Mouse (Mus musculus): ENCODE results near the gene Slc26a10.
A peak's percentile ranks its signal among the peaks of the same experiment; 100 is the strongest.
"Not testable (repeated sequence)": the region's sequence is repeated elsewhere in the genome, so short reads cannot be mapped to it uniquely, and the experiment has no call there.

Slc26a10 gene

DNA sequence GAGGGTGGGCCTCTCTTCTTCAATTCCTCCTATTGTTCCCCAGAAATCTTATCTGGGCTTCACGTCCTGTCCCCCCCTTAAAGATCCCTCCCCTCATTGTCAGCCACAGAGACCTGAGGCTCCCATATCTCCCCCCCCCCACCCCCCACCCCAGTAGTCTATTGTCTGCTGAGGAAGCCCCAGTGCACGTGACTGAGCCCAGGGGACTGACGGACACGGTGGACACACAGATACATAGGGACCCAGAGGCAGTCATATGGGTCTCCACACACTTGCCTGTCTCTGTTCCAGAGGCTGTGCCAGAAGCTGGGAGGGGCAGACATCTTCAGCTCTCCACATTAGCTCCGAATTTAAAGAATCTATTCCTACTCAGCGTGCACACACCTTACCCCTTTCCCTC, 1.1 kb upstream of the Slc26a10 start:
- DNase-seq (ENCODE audit: low spot score) = no peak

DNA sequence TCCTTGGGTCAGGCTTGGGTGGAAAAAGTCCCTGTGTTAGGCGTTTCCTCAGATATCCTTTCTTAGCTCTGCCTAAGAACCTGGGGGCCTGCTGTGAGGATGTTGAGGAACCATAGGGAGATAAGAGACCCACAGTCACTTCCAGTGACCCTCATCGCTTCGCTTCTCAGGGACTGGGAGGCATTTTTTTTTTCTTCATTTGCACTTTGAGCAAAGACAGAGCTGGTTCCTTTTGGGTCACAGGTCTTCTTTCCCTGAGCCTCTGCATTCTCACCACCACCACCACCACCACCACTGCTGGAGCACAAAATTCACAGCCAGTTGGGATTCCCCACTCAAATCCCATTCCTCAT, 226 bp upstream of the Slc26a10 start:
- DNase-seq (ENCODE audit: low spot score) = no peak

DNA sequence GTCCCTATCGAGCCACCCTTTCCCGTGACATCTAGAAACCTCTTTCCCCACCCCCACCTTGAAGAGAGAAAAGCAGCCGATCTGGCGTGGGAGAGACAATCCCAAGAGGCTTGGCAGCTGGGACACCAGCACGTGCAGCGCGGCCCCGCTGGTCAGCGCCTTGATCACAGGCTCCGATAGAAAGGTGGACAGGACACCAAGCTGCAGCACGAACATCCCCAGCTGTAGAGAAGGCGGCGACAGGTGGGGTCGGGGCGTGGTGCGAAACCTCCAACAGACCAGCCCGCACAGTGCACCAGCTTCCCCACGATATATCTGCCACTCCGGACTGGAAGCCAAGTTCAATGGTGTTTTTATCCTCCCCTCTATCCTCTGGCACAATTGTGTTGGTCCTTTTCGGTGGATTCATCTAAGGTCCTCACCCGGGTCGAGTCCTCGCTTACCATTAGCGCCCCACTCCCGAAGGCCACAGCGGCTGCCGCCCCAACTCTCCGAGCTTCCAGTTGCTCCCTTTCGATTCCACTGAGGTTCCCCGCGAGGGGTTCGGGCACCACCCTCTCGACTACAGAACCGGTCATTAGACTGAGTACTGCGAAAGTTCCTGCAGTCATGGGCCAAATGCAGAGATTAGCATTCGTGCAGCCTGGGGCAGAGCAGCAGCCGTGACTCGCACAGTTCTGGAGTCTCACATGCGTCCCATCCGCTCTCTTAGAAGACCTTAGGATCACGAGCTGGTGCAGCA, 2.0 kb downstream of the Slc26a10 start:
- DNase-seq (ENCODE audit: low spot score) = peak; percentile 15

DNA sequence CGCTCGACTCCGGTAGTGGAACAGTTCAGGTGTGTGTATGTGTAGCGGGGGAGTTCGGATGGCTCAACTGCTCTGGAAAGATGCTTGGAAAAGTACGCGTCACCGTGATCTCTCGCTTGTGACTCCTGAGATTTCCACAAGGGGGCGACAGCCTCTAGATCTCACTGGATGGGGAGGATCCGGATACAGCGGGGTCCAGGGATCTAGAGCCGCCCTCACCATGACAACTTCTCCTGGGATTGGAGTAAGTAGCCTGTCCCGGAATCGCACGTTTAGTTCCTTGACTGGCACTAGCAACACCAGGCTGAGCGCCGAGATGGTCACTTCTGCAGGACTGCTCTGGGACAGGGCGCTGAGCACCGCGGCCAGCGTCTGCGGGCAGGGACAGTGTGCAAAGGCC, 2.7 kb downstream of the Slc26a10 start:
- DNase-seq (ENCODE audit: low spot score) = peak; percentile 79

DNA sequence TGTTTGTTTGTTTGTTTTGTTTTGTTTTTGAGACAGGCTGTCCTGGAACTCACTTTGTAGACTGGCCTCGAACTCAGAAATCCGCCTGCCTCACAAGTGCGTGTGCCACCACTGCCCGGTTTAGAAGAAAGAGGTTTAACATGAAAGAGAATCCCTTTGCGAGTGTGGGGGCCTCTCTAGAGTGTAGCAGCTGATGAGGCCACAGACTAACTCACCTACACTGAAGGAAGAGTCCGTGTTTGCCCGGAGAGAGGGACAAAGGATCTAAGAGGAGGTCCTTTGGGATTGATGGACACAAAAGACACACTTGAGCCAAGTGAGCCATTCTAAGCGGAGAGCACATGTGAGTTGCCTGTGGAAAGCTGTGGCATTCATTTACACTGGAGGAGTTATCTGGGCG, 3.2 kb downstream of the Slc26a10 start:
- no peak for DNase-seq (ENCODE audit: low spot score)

DNA sequence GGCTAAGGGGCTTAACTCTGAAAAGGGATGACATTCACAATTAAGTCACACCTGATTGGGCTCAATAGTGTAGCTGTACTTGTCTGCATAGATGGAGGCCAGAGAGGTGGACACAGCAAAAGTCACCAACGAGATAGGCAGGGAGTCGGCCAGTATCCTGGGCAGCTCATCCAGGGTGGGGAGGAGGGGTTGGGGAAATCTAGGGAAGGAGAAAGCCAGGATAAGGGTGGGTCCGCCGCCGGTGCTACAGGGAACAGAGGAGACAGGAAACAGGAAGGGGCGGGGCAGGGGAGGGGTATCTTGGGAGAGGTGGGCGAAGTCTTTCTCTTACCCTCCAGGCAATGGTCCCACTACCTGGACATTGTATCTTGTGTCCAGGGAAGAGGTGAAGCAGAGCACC, 3.7 kb downstream of the Slc26a10 start:
- no peak for DNase-seq (ENCODE audit: low spot score)

DNA sequence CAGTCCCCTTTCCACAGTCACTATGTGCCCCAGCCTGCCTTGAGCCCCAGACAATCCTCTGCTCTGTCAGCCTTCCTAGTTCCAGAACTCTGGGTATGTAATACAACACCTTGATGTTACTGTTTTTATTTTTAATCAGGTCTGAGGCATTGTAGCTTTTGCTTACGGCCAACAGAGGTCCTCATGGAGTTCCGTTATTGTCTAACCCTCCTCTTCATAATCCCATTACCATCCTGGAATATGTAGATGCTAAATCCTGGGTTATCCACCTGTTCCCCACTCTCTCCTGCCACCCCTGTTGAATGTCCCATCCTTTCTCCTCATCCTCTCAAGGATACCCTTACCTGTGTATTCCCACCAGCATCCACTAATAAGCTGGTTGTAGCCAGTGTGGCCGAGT, 4.2 kb downstream of the Slc26a10 start:
- DNase-seq (ENCODE audit: low spot score) = no peak

DNA sequence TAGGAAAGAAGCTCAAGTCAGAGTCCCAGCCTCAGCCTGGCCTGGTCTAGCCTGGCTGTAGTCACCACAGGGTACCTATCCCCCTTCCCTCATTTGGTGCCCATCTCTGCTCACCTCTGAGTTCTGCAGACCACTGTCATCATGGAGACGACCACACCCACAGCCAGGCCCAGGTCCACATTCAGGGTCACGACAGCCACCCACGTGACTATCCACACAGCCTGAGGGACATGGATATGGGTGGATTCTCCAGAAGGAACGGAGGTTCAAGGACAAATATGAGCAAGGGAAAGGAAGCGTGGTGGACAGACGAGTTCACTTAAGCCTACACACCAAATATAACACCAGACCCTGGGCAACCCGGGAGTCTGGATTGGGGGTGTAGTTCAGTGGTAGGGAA, 6.3 kb downstream of the Slc26a10 start:
- no peak for DNase-seq (ENCODE audit: low spot score)

DNA sequence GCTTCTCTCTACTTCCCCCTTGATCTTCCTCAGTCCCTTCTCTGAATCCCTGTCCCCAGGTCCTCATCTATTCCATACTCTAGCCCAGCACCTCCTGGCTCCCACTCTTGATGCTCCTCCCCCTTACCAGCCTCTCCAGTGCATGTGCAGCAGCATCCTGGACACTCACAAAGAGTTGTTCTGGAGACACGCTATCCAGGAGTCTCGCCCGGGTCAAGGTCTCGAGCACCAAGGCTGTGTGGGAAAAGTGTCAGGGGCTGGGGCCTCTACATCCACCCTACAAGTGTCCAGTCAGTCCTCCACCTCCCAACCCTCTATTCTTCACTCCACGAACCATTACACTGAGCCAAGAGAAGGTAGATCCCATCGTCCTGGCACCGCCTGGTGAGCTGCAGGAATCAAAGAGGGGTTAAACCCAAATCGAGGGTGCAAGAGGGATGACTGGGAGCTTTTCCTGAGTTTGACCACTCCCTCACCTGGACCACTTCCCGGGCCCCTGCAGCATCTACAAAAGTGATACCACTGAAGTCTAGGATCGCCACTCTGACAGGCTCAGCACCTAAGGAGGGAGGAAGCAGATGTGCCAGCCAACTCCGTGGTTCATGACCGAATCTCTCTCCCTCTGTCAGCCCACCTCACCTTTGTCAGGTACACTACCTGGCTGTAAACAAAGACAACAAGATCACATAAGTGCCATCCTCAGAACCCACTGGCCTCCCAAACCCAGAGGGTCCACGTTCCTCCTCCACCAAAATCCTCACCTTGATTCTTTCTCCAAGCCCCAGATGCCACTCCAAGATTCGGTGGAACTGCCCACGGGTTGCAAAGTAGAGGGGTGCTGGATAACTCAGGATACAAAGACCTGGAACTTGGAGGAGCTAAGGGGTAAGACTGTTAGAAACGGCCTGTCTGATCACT, 7.0 kb downstream of the Slc26a10 start:
- DNase-seq (ENCODE audit: low spot score) = no peak

DNA sequence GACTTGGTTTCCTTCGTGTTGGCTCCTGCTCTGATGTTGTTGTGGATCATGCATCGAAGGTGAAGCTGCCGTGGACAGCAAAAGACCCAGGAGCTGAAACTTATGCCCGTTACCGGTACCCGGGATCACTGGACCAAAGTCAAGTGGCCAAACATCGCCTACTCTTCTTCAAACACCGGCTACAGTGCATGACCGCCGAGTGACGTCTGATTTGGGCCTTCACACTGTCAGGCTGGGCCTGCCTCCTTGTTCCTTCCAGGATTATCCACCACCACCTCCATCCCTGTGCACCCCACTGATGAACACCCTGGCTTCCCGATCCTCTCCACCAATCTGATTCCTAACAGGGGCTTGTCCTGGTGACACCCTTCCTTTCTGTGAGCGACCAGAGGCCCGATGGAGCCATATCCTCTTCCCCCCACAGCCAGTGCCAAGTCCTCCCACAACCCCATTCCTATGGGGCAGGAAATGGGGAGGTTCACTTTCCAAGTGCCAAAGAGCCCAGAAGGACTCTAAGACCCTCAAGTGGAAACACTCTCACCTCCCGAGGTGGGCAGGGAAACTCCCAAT, 8.7 kb downstream of the Slc26a10 start:
- DNase-seq (ENCODE audit: low spot score) = no peak

DNA sequence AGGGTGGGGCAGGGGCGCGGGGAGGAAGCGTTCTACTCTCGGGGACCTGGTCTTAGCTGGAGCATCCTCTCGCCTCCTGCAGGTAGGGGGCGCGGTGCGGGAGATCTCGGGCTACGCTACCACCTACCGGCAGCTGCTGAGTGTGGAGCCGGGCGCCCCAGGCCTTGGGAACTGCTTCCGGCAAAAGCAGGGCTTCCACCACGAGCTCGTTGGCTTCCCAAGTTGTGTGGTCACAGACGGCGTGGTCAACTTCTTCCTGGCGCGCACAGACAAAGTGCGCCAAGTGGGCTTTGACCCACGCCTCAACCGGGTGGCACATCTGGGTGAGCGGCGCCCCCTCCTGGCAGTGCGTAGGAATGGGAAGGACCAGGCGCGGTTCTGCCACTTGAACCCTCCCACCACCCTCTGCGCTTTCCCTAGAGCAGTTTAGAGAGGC, 9.6 kb downstream of the Slc26a10 start:
- DNase-seq (ENCODE audit: low spot score) = peak; percentile 62

DNA sequence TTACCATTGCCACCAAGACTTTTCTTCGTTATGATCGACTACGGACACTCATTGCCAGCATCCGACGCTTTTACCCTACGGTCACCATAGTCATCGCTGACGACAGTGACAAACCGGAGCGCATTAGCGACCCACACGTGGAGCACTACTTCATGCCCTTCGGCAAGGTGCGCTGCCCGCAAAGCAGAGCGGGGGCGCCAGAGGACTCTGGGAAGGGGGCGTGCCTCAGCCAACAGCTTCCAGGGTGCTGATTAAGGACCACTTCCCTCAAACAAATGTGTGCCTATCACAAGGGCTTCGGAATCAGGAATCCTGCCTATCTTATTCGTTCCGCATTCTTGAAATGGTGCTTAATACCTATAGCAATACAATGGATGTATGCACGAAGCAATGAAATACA, 10.4 kb downstream of the Slc26a10 start:
- peak; percentile 23 for DNase-seq (ENCODE audit: low spot score)

DNA sequence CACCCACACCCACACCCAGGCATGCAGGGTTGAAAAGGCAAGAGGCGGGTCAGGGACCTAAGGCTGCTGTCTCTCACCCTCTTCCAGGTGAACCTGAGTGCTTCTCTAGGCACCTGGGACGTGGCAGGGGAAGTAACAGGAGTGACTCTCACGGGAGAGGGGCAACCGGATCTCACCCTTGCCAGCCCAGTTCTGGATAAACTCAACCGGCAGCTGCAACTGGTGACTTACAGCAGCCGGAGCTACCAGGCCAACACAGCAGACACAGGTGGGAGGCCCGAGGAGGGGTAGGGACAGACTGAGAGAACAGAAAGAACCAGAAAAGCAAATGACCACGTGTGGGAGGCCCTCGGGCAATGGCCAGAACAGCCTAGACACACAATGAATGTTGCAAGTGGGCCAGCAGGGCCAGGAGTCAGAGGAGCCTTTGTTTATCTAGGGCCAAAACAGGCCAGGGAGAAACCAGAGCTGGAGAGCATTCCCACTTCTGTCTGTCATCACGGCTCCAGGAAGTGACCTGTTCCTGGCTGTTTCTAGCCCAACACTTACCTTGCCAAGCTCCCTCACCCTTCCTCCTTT, 12.7 kb downstream of the Slc26a10 start:
- DNase-seq (ENCODE audit: low spot score) = peak; percentile 24

DNA sequence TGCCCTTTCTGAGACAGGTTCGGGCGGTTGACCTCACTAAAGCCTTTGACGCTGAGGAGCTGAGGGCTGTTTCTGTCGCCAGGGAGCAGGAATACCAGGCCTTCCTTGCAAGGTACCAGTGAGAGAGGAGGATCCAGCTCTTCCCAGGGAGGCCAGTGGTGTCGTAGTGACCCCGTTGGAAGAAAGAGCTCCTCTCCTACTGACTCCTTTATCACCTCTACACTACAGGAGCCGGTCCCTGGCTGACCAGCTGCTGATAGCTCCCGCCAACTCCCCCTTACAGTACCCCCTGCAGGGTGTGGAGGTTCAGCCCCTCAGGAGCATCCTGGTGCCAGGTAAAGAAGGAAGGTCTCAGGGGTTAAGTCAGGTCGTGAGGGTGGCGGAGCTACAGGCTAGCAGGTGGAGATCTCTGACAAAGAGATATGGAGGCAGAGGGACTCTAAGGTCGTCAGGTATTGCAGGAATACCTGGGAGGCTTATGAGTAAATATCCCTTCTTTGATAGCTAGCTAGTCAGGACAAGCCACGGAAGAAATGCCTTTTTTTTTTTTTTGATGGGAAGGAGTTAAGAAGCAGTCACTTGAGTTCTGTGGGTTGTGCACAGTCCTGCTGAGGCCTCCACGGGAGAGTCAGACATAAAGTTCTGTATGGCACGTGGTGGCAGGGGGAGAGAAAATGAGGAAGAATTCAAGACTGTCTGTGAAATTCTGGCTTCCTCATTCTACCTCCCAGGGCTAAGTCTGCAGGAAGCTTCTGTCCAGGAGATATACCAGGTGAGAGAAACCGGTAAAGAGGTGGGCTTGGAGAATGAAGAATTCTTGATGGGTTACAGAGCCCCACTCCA, 13.5 kb downstream of the Slc26a10 start:
- peak; percentile 6 for DNase-seq (ENCODE audit: low spot score)

DNA sequence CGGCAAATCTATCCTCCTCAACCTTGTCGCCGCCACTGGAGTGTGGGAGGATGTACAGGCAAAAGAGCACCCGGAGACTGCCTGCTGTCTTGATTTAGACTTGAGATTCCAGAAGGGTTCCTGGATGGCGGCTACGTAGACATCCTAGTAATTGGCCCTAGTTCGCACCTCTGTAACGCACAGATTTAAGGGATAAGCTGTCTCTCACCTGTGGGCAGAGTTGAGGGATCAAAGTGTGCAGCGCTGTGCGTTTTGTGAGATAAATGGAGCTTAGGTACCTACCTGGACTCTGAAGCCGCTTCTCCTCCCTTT, 14.1 kb downstream of the Slc26a10 start:
- no peak for DNase-seq (ENCODE audit: low spot score)

DNA sequence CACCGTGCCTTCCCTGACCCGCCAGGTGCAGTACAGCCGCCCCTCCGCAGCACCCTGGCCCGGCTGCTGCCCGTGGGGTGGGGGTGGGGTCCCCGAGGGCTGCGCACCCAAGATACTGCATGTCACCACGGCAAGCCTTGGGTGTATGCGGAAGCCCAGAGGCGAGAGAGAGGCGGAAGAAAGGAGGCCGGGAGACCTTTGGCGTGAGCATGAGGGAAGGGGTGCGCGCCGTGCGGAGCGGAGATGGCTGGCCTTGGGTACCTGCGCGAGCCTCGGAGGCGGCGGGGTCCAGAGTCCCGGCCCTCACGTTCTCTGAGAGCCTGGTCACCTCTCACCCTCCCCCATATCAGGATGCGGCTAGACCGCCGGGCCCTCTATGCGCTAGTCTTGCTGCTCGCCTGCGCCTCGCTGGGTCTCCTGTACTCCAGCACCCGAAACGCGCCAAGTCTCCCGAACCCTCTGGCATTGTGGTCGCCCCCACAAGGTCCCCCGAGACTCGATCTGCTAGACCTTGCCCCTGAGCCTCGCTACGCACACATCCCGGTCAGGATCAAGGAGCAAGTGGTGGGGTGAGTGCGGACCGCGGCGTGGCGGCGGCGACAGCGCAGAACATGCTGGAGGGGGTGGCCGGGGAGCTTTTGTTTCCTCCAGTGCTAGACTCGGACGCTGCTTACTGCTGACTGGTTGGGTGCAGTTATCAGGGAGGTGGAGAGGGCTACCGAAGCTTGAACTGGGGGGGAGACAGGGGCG, 14.6 kb downstream of the Slc26a10 start:
- DNase-seq (ENCODE audit: low spot score) = peak; percentile 49

DNA sequence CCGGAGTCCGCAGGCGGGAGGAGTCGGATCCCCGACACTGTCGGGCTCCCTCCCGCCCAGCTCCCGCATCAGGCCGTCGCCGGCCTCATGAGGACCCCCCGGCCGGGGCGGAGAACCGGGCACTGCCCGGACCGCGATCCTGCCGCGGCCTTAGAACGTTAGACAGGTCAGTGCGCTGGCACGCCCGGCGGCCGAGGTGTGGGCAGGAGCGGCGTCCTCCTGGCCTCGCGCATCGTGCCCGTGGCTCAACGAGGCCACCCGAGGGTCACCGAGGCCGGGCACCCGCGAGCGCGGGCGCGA, 15.1 kb downstream of the Slc26a10 start:
- DNase-seq (ENCODE audit: low spot score) = no peak

DNA sequence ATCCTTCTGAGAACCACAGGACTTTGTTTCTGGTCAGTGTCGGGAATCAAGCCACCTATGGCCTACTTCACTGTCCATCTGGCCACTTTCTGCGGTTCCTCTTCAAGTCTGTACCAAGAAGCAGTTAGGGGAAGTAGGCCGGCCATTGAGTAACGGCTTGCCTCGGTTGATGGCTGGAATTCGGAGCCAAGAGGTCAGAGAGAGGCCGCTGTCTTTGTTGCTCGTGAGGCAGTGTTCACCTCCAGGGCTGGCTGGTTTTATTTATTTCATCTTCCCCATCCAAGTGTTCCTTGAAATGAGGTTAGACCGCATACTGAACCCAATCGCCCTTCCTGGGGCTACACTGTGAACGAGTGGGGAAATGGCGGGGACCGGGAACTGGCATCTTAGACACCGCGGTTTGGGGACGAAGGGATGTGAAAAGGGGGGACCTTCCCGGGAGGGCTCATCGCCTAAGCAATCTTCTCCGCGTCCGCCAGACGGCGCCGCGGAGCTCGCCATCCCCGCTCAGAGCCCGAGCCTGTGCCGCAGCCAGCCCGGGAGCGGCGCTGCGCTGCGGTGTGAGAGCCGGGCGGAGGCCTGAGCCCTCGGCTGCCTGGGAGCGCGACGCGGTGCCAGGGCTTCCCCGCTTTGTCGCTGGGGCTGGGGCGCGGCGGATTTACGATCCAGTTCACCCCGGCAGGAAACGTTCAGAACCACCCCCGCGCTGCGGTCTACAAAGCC, 15.7 kb downstream of the Slc26a10 start, which contains the start of gene B4galnt1:
Gene B4galnt1 (plus strand): TSS at position 595 of the 723 bp plus-strand sequence.
- DNase-seq (ENCODE audit: low spot score) = peak; percentile 80

DNA sequence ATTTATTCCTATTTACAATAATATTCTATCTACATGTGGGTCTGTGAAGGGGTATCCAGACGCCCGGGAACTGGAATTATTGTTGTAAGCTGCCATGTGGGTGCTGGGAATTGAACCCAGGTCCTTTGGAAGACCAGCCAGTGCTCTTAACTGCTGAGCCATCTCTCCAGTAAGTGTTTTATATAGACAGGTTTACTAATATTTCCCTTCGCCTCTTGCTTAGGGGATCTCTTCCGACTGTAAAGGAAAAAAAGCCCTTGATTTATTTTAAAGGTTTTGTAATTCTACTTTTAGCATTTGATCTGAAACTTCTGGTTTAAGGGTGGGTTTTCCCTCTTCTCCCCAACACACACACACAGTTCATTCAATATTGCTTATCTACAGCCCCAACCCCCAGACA, 16.3 kb downstream of the Slc26a10 start:
- no peak for DNase-seq (ENCODE audit: low spot score)

DNA sequence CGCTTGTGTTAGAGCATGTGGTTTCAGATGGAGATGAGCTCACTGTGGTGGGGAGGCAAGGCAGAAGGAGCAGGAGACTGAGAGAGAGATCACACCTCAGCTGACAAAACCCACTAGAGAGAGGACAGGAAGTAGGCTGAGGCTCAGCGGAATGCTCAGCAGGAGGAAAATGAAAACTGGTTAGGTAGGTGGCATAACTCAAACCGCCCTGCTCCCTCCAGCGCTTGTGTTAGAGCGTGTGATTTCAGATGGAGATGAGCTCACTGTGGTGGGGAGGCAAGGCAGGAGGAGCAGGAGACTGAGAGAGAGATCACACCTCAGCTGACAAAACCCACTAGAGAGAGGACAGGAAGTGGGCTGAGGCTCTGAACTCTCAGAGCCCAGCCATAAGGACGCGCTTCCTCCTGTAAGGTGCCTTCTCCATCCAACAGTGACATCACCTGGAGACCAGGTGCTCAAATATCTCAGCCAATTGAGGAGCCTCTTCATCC, 17.6 kb downstream of the Slc26a10 start:
- DNase-seq (ENCODE audit: low spot score) = not testable (repeated sequence)

Data from layer of hippocampus, adult 11-12 months (tissue).